In the genomic region with DNA sequence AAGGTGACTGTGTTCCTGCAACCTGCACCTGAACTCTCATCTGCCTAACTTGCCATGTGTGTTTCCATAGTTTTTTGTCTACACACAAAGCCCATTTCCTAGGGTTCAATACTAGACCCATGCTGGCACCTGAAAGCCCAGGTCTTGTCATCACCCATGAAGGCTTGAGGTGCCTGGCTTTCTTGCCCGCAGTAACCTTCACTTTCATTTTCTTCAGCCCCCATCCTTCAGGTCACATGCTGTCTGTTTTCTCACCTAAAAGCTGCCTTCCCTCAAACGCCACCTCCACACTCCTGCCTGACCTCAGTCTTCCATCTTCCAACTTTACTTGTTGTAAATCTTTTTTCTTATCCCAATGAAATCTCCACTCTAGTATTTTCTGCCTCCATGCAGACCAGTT, we compare ENCODE assay signal across 31 mouse cellular contexts.
DNase-seq lines count a peak whose midpoint lies in the region; ATAC-seq and TF ChIP-seq lines count a peak whose summit lies in the region.
"Had no signal": no experiment of that assay in that cellular context is flagged by ENCODE, and none has a peak within 500 bp of the region (broad histone marks: within the 10 kb centered on the region; RNA-seq: fewer than 3 reads in every experiment).

No protein-coding gene starts in this region.

- H3K36me3 ChIP-seq in spleen, adult 2 months (ENCODE audit: control insufficient read depth, insufficient read depth, low read length), result no peaks in the 10 kb centered on the region
- no peaks in the 10 kb centered on the region for H3K36me3 ChIP-seq in heart, embryonic 10.5 days
- H3K36me3 ChIP-seq: heart, embryonic 12.5 days; hindbrain, embryonic 10.5 days; hindbrain, embryonic 15.5 days; intestine, embryonic 15.5 days; neural tube, embryonic 12.5 days; stomach, embryonic 15.5 days had no signal

- H3K27me3 ChIP-seq in spleen, adult 2 months (ENCODE audit: control insufficient read depth, insufficient read depth, low read length), result no peaks in the 10 kb centered on the region
- H3K27me3 ChIP-seq in heart, embryonic 10.5 days (ENCODE audit: insufficient read depth, poor library complexity, severe bottlenecking), result no peaks in the 10 kb centered on the region
- H3K27me3 ChIP-seq: forebrain, embryonic 13.5 days; heart, embryonic 12.5 days; hindbrain, embryonic 15.5 days; intestine, embryonic 15.5 days; liver, embryonic 12.5 days; neural tube, embryonic 12.5 days; stomach, embryonic 15.5 days had no signal

- peak; percentile 73 to 79 for ATAC-seq in hematopoietic stem cell, adult 5-6 weeks (replicated peaks in 1 of 2; ENCODE audit: insufficient read depth in 1 of 2, low FRiP score in 2 of 2, low TSS enrichment in 1 of 2, low read depth in 1 of 2, poor library complexity in 2 of 2, severe bottlenecking in 2 of 2)
- ATAC-seq in monocyte, adult 5-6 weeks (replicated peaks; ENCODE audit: insufficient number of reproducible peaks, low FRiP score, low TSS enrichment, poor library complexity, severe bottlenecking), result peak; percentile 53; the same call in 1 of the 2 replicates
- ATAC-seq: forebrain, embryonic 13.5 days; intestine, embryonic 15.5 days; liver, embryonic 12.5 days; liver, postnatal 0 days had no signal

- H3K4me3 ChIP-seq in spleen, adult 2 months (ENCODE audit: extremely low read depth, insufficient read depth, insufficient read length), result peak overlapping the region; percentile 4; the same call in 1 of the 2 replicates
- no peak overlapping the region for H3K4me3 ChIP-seq in heart, embryonic 10.5 days
- H3K4me3 ChIP-seq: forebrain, embryonic 13.5 days; heart, embryonic 12.5 days; hindbrain, embryonic 10.5 days; hindbrain, embryonic 15.5 days; intestine, embryonic 15.5 days; liver, embryonic 12.5 days; neural tube, embryonic 12.5 days; stomach, embryonic 15.5 days had no signal

- H3K27ac ChIP-seq in spleen, adult 2 months (ENCODE audit: insufficient read depth, low read length), result no peak overlapping the region
- no peak overlapping the region for H3K27ac ChIP-seq in heart, embryonic 10.5 days
- H3K27ac ChIP-seq: forebrain, embryonic 13.5 days; hindbrain, embryonic 10.5 days; hindbrain, embryonic 15.5 days; intestine, embryonic 15.5 days; kidney, postnatal 0 days; liver, embryonic 12.5 days; neural tube, embryonic 12.5 days; stomach, embryonic 15.5 days had no signal

- no peaks in the 10 kb centered on the region for H3K4me1 ChIP-seq in spleen, adult 2 months (ENCODE audit: control insufficient read depth, insufficient read depth, insufficient read length)
- 0 out of 2 replicates have a peak, but pooled peaks cover under 1% of the 10 kb centered on the region for H3K4me1 ChIP-seq in heart, embryonic 10.5 days
- H3K4me1 ChIP-seq: forebrain, embryonic 13.5 days; heart, embryonic 12.5 days; hindbrain, embryonic 10.5 days; hindbrain, embryonic 15.5 days; intestine, embryonic 15.5 days; liver, embryonic 12.5 days; neural tube, embryonic 12.5 days; stomach, embryonic 15.5 days had no signal

- 58% methylated on average over 2 of the region's 2 CpGs for WGBS in spleen, adult 2 months
- WGBS in heart, embryonic 10.5 days, result 85% methylated on average over 2 of the region's 2 CpGs

- no peak for TF ChIP-seq POLR2A in spleen, adult 2 months (IDR thresholded peaks at IDR 0.05; ENCODE audit: low read depth, low read length)

- no peaks in the 10 kb centered on the region for H3K9me3 ChIP-seq in heart, embryonic 10.5 days
- H3K9me3 ChIP-seq: forebrain, embryonic 13.5 days; heart, embryonic 12.5 days; hindbrain, embryonic 10.5 days; hindbrain, embryonic 15.5 days; intestine, embryonic 15.5 days; liver, embryonic 12.5 days; neural tube, embryonic 12.5 days; stomach, embryonic 15.5 days had no signal

- no peak for DNase-seq in spleen, adult 2 months (ENCODE audit: low read depth in 1 of 2, low spot score in 2 of 2)
- no peak for DNase-seq in spleen, postnatal 4 days (ENCODE audit: low spot score in 2 of 2)
- no peak for DNase-seq in heart, embryonic 10.5 days (ENCODE audit: low spot score)
- no peak for DNase-seq in yolk sac, embryonic 10.5 days (ENCODE audit: low spot score)
- DNase-seq in layer of hippocampus, adult 9-10 months (ENCODE audit: low spot score), result no peak
- no peak for DNase-seq in urinary bladder, postnatal 36 days (ENCODE audit: low spot score in 2 of 2)
- DNase-seq: adrenal gland, postnatal 14 days; cerebellum, adult 11 months; cerebellum, adult 9-10 months; cerebellum, postnatal 36 days; gastrocnemius, postnatal 25 days; heart, adult 18-20 months; kidney, adult 2 months; left cerebral cortex, postnatal 4 days; liver, postnatal 0 days; lung, postnatal 4 days; midbrain, embryonic 14.5 days; right cerebral cortex, adult 18-20 months; right cerebral cortex, postnatal 4 days; thymus, postnatal 14 days had no signal

- no peak for TF ChIP-seq CTCF in spleen, adult 2 months (IDR thresholded peaks at IDR 0.05; ENCODE audit: extremely low read depth, insufficient read depth, insufficient read length, insufficient replicate concordance)
